Mouse (Mus musculus): ENCODE measurements around the gene Srpk2.

DNA sequence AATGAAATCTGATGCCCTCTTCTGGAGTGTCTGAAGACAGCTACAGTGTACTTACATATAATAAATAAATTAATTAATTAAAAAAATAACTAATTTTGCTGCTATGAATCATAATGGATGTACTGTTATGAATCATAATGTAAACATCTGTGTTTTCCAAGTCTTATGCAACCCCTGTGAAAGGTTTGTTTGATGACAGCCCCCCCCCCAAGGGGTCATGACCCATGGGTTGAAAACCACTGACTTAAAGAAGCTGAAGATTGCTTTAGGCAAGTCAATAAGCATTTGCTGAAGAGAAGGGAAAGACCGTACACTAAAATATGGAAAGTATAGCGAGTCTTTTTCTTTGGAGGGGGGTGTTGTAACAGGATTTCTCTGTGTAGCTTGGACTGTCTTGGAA, 35.2 kb downstream of the Srpk2 start:
- TF ChIP-seq CTCF (conservative IDR thresholded peaks at IDR 0.05 in 1 of 2, IDR thresholded peaks at IDR 0.05 in 1 of 2; ENCODE audit: low read depth in 2 of 2, low read length in 2 of 2): no peak
- TF ChIP-seq GABPA (IDR thresholded peaks at IDR 0.05; ENCODE audit: insufficient replicate concordance, low read depth, low read length): no peak
- no peak for TF ChIP-seq NELFE (IDR thresholded peaks at IDR 0.05; ENCODE audit: low read depth, low read length)
- no peak for TF ChIP-seq POLR2A (IDR thresholded peaks at IDR 0.05; ENCODE audit: low read depth, low read length)
- no peak for TF ChIP-seq TBP (conservative IDR thresholded peaks at IDR 0.05; ENCODE audit: low read depth, low read length)
- TF ChIP-seq RCOR1 (conservative IDR thresholded peaks at IDR 0.05; ENCODE audit: low read depth, low read length): no peak
- no peak for TF ChIP-seq MAFK (IDR thresholded peaks at IDR 0.05; ENCODE audit: insufficient replicate concordance, low read length)
